Mouse (Mus musculus): ENCODE results near the gene C130060K24Rik.

Gene C130060K24Rik

DNA sequence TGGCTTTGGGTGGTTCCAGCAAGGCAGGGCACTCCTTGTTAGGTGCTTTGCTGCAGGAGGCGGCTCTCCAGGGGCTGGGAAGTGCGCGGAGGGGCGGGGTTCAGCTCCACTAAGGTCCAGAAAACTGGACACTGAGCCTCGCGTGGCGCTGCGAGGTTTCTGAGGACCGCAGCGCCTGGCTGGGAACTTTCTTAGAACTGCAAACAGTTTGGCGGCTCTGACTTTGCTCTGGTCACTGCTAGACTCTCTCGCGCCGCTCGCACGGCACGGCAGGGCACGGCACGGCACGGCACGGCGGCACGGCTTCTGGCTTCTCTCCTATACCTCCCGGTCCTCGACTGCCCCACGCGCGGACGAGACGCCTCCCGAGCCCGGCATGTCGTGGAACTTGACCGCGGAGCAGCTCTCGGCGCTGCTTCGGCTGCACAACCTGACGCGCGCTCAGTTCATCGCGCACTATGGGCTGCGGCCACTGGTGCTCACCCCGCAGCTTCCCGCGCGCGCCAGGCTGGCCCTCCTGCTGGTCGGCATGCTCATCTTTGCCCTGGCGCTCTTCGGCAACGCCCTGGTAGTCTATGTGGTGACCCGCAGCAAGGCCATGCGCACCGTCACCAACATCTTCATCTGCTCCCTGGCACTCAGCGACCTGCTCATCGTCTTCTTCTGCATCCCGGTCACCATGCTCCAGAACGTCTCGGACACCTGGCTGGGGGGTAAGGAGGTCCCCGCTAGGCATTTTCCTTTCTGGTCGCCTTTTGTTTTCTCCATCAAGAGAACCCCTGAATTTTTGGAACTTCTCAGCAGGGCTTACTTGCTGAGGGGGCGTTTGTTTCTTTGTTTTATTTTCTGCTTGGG lies at the start of gene C130060K24Rik:
TSS of gene C130060K24Rik (plus strand) at position 188 of the 855 bp plus-strand sequence.
- peak; percentile 4 for DNase-seq (ENCODE audit: low spot score)

DNA sequence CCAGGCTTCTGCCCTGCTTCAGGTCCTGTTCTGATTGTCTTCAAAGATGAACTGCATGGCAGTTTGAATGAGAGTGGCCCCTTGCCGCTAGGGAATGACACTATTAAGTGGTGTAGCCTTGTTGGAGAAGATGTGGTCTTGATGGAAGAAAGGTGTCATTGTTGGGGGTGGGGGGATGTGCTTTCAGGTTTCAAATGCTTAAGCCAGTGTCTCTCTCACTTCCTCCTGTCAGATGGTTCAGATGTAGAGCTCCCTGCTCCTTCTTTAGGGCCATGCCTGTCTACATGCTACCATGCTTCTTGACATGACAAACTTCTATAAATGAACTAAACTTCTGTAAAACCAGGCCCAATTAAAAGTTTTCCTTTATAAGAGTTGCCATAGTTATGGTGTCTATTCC lies 46.7 kb upstream of the C130060K24Rik start:
- no peak for DNase-seq (ENCODE audit: low spot score)

DNA sequence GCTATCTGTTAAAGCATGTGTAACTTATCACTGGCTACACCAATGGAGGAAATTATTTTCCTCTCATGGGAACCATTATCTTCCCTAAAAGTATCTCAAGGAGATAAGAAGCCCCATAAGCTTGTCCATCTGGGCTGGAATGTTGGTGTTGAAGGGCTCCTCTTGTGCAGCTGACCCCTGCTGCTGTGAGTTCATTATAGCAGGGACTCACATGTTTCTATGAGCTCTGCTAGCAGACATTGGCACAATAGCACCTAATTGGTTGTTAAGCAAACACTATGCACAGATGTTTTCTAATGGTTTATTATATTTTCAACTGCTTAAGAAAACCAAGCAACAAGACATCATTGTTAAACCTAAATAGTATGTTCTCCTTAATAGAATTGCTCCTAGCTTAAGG lies 41.5 kb upstream of the C130060K24Rik start:
- DNase-seq (ENCODE audit: low spot score): no peak

DNA sequence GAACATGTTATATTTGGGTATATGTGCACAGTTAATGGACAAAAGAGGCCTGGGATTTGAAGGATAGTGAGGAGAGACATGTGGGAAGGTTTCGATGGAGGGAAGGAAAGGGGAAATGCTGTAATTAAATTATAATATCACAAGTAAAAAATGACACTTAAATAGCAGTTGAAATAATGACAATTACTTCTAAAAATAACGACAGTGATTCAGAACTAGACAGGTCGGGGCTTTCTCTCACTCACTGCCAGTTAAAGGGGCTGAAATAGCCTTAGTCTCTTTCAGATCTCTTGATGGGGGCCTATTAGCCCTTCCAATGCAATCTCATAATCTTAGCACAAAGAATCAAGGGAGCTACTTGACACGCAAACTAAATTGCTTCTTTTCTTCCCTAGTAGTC lies 39.5 kb upstream of the C130060K24Rik start:
- DNase-seq (ENCODE audit: low spot score): no peak

DNA sequence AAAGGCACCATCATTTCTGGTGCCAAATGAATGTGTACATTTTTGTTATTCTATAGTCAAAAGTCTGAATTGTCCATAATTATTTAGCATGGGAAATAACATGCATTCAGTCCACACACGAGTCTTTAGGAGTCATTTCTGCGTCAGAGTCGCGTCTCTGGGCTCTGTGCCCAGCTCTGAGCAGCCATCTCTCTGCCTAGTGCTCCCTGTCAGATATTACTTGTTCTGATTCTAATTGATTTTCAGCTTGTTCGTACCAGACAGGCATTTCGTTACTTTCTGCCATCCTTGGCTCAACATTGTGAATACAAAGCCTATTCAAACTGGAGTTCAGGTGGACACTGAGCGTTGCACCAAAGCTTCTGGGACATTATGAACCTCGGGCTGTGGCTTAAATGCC lies 33.2 kb upstream of the C130060K24Rik start:
- no peak for DNase-seq (ENCODE audit: low spot score)

DNA sequence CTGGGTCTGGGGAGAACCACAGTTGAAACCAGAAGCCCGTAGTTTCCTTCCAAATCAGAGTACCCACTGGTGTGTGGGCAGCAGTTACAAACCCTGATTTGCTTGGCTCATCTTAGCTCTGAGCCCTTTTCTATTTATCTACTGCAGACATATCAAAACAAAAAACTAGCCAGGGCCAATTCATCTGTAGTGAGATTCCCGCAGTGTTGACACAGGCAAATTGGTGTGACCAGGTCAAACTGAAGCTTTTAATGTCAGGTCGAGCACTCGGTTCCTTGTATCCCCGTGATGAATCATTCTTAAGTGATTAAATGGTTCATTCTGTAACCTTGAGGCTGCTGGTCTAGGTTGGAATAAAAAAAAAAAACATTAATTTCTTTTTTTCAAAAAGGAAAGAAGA lies 32.6 kb upstream of the C130060K24Rik start:
- peak; percentile 61 for DNase-seq (ENCODE audit: low spot score)

DNA sequence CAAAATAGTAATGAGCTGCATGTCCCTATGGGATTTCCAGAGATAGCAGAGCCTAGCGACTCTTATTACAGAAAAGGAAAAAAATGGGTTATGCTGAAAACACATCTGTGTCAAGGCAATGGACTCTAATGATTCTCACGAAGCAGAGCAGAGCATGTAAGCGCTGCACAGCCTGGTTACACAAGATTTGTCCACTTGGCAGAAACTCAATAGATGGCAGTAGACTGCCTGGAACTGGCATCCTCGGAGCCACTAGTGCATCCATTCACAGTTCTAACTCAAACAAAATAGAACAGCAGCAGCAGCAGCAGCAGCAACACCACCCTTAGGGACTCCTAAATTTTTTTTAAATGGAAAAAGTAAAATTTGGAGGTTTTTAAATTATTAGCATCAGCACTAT lies 29.3 kb upstream of the C130060K24Rik start:
- DNase-seq (ENCODE audit: low spot score): no peak

DNA sequence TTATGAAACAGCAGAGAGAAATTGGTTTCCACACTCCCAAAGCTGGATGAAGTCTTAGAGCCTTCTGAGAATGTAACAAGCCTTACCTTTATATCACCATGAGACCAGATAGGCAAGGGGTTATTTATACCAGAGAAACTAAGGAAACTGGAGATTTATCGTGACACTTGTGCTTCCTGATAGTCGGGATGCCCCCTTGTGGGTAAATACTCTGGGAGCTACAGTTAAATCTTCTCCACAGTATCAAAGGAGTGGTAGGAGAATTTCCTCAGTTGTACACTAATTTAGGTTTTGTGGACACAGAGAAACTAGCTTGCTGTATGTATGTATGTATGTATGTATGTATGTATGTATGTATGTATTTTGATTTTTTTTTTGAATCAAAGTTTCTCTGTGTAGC lies 5.0 kb upstream of the C130060K24Rik start:
- DNase-seq (ENCODE audit: low spot score): no peak

DNA sequence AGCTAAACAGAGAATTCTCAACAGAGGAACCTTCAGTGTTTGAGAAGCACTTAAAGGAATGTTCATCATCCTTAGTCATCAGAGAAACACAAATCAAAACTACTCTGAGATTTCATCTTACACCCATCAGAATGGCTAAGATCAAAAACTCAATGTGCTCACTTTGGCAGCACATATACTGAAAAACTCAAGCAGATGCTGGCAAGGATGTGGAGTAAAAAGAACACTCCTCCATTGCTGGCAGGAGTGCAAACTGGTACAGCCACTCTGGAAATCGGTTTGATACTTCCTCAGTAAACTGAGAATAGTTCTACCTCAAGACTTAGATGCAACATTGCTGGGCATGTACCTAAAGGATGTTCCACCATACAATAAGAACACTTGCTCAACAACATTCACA lies 41.0 kb downstream of the C130060K24Rik start:
- DNase-seq (ENCODE audit: low spot score): no peak

DNA sequence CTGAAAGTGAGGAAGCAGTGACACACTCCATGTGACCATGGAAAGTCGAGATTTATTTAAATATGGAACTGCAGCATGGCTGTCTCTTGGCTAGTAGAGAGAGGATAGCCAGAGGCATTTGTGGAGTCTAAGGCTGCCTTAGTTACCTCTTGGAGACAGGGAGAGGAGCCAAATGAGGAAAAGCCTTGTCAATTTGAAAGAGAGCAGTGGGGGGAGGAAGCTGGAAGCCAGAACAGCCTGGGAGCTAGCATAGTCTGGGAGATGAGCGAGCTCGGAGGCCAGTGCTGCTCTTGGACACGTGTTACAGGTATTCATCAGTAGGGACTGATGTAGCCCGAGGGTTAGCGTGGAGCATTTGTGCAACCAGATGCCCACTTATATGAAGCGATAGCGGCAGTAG lies 46.2 kb downstream of the C130060K24Rik start:
- no peak for DNase-seq (ENCODE audit: low spot score)

DNA sequence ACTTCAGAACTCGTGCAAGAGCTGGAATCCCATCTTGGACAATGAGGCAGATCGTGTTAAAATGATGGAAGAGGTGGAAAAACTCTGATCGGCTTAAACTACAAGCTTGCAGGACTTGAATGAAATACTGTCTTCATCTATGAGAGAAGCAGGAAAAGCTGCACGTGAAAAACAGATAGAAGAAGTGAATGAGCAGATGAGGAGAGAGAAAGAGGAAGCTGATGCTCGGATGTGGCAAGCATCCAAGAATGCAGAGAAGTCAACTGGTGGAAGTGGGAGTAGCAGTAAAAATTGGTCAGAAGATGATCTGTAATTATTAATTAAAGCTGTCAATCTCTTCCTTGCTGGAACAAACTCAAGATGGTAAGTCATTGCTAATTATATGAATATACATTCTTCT lies 52.3 kb downstream of the C130060K24Rik start:
- no peak for DNase-seq (ENCODE audit: low spot score)

DNA sequence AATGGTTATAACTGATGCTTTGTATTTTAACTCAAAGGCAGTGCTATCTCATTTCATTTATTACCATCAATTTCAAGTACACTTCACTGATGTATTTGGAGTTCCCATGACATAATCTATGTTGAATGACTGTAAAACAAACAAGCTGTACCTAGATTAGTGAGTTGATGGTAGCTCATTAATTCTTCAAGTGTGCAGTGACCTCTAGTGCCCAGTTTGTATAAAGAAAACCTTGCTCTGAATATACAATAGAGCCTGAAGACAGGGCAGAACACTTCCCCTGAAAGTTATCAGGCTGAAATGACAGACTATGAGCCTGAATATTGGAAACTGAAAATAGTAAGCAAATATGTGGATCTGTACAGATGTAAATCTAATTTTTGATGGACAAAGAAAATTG lies 72.6 kb downstream of the C130060K24Rik start:
- no peak for DNase-seq (ENCODE audit: low spot score)

DNA sequence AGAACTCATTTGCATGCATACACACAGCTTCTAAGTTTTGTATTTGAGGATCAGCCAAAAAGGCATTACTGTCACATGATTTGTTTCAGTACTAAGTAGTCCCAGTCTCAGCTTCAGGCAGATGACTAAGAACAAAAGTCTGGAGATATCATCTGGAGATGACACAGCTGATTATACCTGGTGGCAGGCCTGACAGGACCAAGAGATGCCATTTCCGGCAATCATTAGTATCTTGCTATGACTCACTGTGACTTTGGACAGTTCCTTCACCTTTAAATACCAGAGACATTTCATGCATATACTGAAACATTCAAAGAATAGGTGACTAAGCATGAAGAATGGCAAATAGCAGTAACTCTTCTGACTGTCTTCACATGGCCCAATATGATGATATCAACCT lies 84.4 kb downstream of the C130060K24Rik start:
- no peak for DNase-seq (ENCODE audit: low spot score)

DNA sequence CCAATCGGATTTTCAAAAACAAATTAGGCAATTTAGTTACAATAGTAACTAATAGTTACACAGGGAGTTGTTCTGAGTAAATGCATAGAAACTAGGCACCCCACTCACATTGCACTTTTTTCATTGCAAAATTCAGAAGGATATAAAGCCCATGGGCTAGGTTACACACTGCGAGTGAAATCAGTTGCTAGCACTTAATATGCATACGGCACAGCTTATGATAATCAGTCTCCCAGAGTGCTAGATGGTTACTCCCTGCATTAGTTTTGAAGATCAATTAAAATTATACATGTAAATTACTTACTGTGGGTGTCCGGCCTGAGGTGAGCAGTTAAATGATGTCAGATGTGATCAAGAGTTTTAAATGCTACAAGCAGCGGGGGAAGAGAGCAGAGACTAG lies 89.4 kb downstream of the C130060K24Rik start:
- DNase-seq (ENCODE audit: low spot score): no peak

DNA sequence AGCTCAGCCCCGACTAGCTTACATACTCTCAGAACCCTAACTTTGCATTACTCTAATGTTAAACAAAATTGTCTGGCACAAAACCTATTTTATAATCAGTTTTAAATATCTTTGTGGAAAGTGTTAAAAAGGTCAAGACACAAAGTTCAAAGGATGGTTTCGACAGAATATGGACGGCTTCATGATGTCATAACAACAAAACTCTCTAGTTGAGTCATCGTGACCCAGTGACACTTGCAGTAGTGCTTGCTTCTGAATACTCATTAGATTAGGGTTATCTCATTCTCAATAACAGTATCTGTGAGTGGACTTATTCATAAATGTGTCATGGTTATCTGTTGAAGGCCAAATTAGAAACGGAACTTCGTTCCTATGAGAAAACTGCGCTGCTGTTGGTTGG lies 91.5 kb downstream of the C130060K24Rik start:
- no peak for DNase-seq (ENCODE audit: low spot score)

DNA sequence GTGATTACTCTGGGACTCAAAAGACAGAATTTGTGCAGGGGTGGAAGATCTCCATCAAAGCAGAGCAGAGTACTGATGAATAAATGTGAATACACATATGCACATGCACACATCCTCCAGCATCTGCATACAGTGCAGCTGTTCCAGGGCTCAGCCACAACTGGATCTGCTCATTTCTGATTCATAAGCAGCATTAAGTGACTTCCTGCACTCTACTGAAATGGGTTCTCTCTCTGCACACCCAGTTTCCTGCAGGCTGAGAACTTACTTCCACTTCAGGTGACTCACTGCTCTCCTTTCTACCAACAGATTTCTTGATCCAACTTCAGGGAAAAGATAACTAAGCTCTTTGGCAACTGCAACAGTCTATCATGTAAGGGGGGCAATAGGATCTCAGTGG lies 117.9 kb downstream of the C130060K24Rik start:
- no peak for DNase-seq (ENCODE audit: low spot score)

Measured in ovary, adult 18-20 months (tissue).